Mouse (Mus musculus) urinary bladder, postnatal 14 days (tissue): ENCODE data around the gene Nptx1.

Experiments used
- DNase-seq: peaks from one replicate; pipeline ENCODE4 v3.0.0; 2021; ENCODE audit warnings: low spot score

The Nptx1 gene

GRCm38 (mm10) chr11:119550546-119551335 is 3.2 kb upstream of the Nptx1 start:
- no peak for DNase-seq

- DNase-seq: no peak
Observed at GRCm38 (mm10) chr11:119549371-119549811, 1.8 kb upstream of the Nptx1 start.

- DNase-seq: no peak
Observed at GRCm38 (mm10) chr11:119548741-119549370, 1.3 kb upstream of the Nptx1 start.

- no peak for DNase-seq
Observed at GRCm38 (mm10) chr11:119547951-119548591, 518 bp upstream of the Nptx1 start.

GRCm38 (mm10) chr11:119546496-119547182 is 914 bp downstream of the Nptx1 start:
- DNase-seq: peak; percentile 22

GRCm38 (mm10) chr11:119545741-119546495 is 1.6 kb downstream of the Nptx1 start:
- DNase-seq: no peak

GRCm38 (mm10) chr11:119545281-119545680 is 2.3 kb downstream of the Nptx1 start:
- DNase-seq: no peak

GRCm38 (mm10) chr11:119544518-119545105 is 2.9 kb downstream of the Nptx1 start:
- DNase-seq: no peak

- DNase-seq: no peak
Observed at GRCm38 (mm10) chr11:119543816-119544517, 3.6 kb downstream of the Nptx1 start.

GRCm38 (mm10) chr11:119542886-119543285 is 4.7 kb downstream of the Nptx1 start:
- no peak for DNase-seq

- DNase-seq: no peak
Observed at GRCm38 (mm10) chr11:119542371-119542770, 5.2 kb downstream of the Nptx1 start.

GRCm38 (mm10) chr11:119541082-119541481 is 6.5 kb downstream of the Nptx1 start:
- no peak for DNase-seq

- no peak for DNase-seq
Observed at GRCm38 (mm10) chr11:119540560-119540959, 7.0 kb downstream of the Nptx1 start.

- DNase-seq: no peak
Observed at GRCm38 (mm10) chr11:119539944-119540343, 7.6 kb downstream of the Nptx1 start.

GRCm38 (mm10) chr11:119533745-119534144 is 13.8 kb downstream of the Nptx1 start:
- no peak for DNase-seq

- DNase-seq: no peak
Observed at GRCm38 (mm10) chr11:119532460-119532859, 15.1 kb downstream of the Nptx1 start.

- DNase-seq: no peak
Observed at GRCm38 (mm10) chr11:119528930-119529329, 18.6 kb downstream of the Nptx1 start.

- no peak for DNase-seq
Observed at GRCm38 (mm10) chr11:119526068-119526966, 21.2 kb downstream of the Nptx1 start.

- DNase-seq: peak; percentile 88
Observed at GRCm38 (mm10) chr11:119524545-119524949, 23.0 kb downstream of the Nptx1 start.

GRCm38 (mm10) chr11:119523392-119523791 is 24.2 kb downstream of the Nptx1 start:
- no peak for DNase-seq
